Comparison of ENCODE assay signal across 13 mouse cellular contexts in the genomic region with DNA sequence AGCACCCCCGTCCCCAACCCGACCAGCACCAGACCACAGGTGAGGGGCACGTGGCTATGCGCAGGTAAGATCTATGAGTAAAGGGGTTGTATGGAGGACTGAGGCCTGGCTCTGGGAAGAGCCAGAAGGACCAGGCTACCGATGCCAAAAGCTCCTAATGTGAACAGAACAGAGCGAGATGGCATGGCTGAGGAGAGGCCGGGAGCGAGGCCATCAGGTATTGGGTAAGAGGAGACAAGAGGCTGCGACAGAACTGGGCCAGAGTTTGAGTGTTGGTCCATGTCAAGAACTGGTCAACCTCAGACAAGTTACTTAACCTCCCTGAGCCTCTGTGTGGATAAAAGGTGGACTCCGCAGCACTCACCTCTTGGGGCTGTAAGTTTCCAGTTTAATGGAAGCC. TPM values are rescaled to one million over a fixed set of nuclear protein-coding genes. Genes with fewer than 3 reads are reported as not detected.
A peak's percentile ranks its signal among the peaks of the same experiment; 100 is the strongest.
DNase-seq lines count a peak whose midpoint lies in the region; ATAC-seq lines count a peak whose summit lies in the region.
"Had no signal": no experiment of that assay in that cellular context is flagged by ENCODE, and none has a peak within 500 bp of the region (broad histone marks: within the 10 kb centered on the region; RNA-seq: fewer than 3 reads in every experiment).

No protein-coding gene starts in this region.

- no peak for DNase-seq in forebrain, embryonic 10.5 days (ENCODE audit: extremely low spot score, low spot score)
- DNase-seq in kidney, postnatal 14 days: no peak
- peak; percentile 90 for DNase-seq in adipocyte (ENCODE audit: low spot score)
- DNase-seq in liver, embryonic 11.5 days (ENCODE audit: low spot score): no peak
- no peak for DNase-seq in c-Kit-positive CD71-positive TER-119-positive erythroid progenitor cells, embryonic 14.5 days (ENCODE audit: low spot score)
- no peak for DNase-seq in retina, postnatal 1 day
- DNase-seq: B cell, adult 2 months; cerebellum, adult 11 months; left cerebral cortex, postnatal 4 days had no signal

- ATAC-seq in forebrain, embryonic 16.5 days: no peak
- no peak for ATAC-seq in kidney, embryonic 16.5 days (ENCODE audit: low FRiP score, low TSS enrichment)
- no peak for ATAC-seq in liver, embryonic 11.5 days (replicated peaks; ENCODE audit: low FRiP score)

- no peaks in the 10 kb centered on the region for H3K36me3 ChIP-seq in forebrain, embryonic 10.5 days (replicated peaks)
- no peaks in the 10 kb centered on the region for H3K36me3 ChIP-seq in forebrain, embryonic 16.5 days (ENCODE audit: control insufficient read depth, insufficient read depth)
- H3K36me3 ChIP-seq in kidney, embryonic 16.5 days (ENCODE audit: insufficient read depth, low read length): no peaks in the 10 kb centered on the region
- no peaks in the 10 kb centered on the region for H3K36me3 ChIP-seq in liver, embryonic 11.5 days (ENCODE audit: control insufficient read depth, insufficient read depth, low read length)

- H3K4me3 ChIP-seq in forebrain, embryonic 10.5 days: peak overlapping the region; percentile 21; the same call in 1 of the 2 replicates
- no peak overlapping the region for H3K4me3 ChIP-seq in forebrain, embryonic 16.5 days (replicated peaks; ENCODE audit: low read length)
- H3K4me3 ChIP-seq in kidney, embryonic 16.5 days (ENCODE audit: low read length): peak overlapping the region; percentile 34
- peak overlapping the region; percentile 22 for H3K4me3 ChIP-seq in liver, embryonic 11.5 days (ENCODE audit: low read depth, low read length)
- H3K4me3 ChIP-seq: myocyte had no signal

- no peak overlapping the region for H3K9ac ChIP-seq in forebrain, embryonic 16.5 days (replicated peaks; ENCODE audit: low read depth, low read length)
- H3K9ac ChIP-seq in kidney, embryonic 16.5 days (replicated peaks; ENCODE audit: low read length): peak overlapping the region; percentile 0
- no peak overlapping the region for H3K9ac ChIP-seq in liver, embryonic 11.5 days (ENCODE audit: low read depth, low read length)

- H3K4me2 ChIP-seq in forebrain, embryonic 16.5 days (ENCODE audit: low read length): no peak overlapping the region
- H3K4me2 ChIP-seq in kidney, embryonic 16.5 days (replicated peaks; ENCODE audit: low read depth, low read length): peak overlapping the region; percentile 33
- peak overlapping the region; percentile 37 for H3K4me2 ChIP-seq in liver, embryonic 11.5 days

- H3K27ac ChIP-seq in forebrain, embryonic 10.5 days: peak overlapping the region; percentile 69
- no peak overlapping the region for H3K27ac ChIP-seq in forebrain, embryonic 16.5 days (ENCODE audit: low read length)
- H3K27ac ChIP-seq in kidney, embryonic 16.5 days (ENCODE audit: low read length): peak overlapping the region; percentile 61
- H3K27ac ChIP-seq in liver, embryonic 11.5 days (ENCODE audit: low read depth, low read length): no peak overlapping the region

- H3K4me1 ChIP-seq in forebrain, embryonic 10.5 days: peaks cover 22% of the 10 kb centered on the region
- H3K4me1 ChIP-seq in forebrain, embryonic 16.5 days (replicated peaks; ENCODE audit: control insufficient read depth, insufficient read depth, low read length): no peaks in the 10 kb centered on the region
- H3K4me1 ChIP-seq in kidney, embryonic 16.5 days (ENCODE audit: insufficient read depth, low read length): no peaks in the 10 kb centered on the region; the same call in 1 of the 2 replicates
- H3K4me1 ChIP-seq in liver, embryonic 11.5 days (replicated peaks; ENCODE audit: control insufficient read depth, insufficient read depth, low read length): peaks cover 4% of the 10 kb centered on the region

- no peaks in the 10 kb centered on the region for H3K9me3 ChIP-seq in forebrain, embryonic 10.5 days
- H3K9me3 ChIP-seq in forebrain, embryonic 16.5 days (ENCODE audit: control insufficient read depth, low read length): no peaks in the 10 kb centered on the region
- no peaks in the 10 kb centered on the region for H3K9me3 ChIP-seq in kidney, embryonic 16.5 days (ENCODE audit: low read length)
- no peaks in the 10 kb centered on the region for H3K9me3 ChIP-seq in liver, embryonic 11.5 days (ENCODE audit: control insufficient read depth, low read length)

- no peaks in the 10 kb centered on the region for H3K27me3 ChIP-seq in forebrain, embryonic 10.5 days (ENCODE audit: poor library complexity, severe bottlenecking)
- H3K27me3 ChIP-seq in forebrain, embryonic 16.5 days (replicated peaks; ENCODE audit: control insufficient read depth, insufficient read depth, low read length): no peaks in the 10 kb centered on the region
- H3K27me3 ChIP-seq in kidney, embryonic 16.5 days (ENCODE audit: insufficient read depth, low read length): no peaks in the 10 kb centered on the region
- peaks cover 22% of the 10 kb centered on the region for H3K27me3 ChIP-seq in liver, embryonic 11.5 days (replicated peaks; ENCODE audit: control insufficient read depth, insufficient read depth, low read length)

- WGBS in forebrain, embryonic 10.5 days: 85% methylated on average over 10 of the region's 10 CpGs
- 85% methylated on average over 10 of the region's 10 CpGs for WGBS in forebrain, embryonic 16.5 days
- WGBS in kidney, embryonic 16.5 days: 82% methylated on average over 10 of the region's 10 CpGs
- WGBS in liver, embryonic 11.5 days: 65% methylated on average over 10 of the region's 10 CpGs

RNA-seq across cellular contexts. Expression of gene Nos3, which starts 0.4 kb away (rescaled TPM):
- polyA plus RNA-seq in forebrain, embryonic 10.5 days (2016; fragmentation: Nextera tagmentation; extraction: Ambion mirVana): 7.6 and 8.1 TPM in 2 replicates
- polyA plus RNA-seq in forebrain, embryonic 16.5 days (2015; fragmentation: Nextera tagmentation; extraction: Ambion mirVana): 7.5 and 9.9 TPM in 2 replicates
- 19.7 and 20.3 TPM in 2 replicates for polyA plus RNA-seq in kidney, embryonic 16.5 days (2015; fragmentation: Nextera tagmentation; extraction: Ambion mirVana)
- polyA plus RNA-seq in liver, embryonic 11.5 days (2014; fragmentation: Nextera tagmentation; extraction: Ambion mirVana): 6.4 and 7.2 TPM in 2 replicates

RNA-seq across cellular contexts. Expression of gene Kcnh2, which starts 13.6 kb away (rescaled TPM):
- 17.8 and 21.3 TPM in 2 replicates for polyA plus RNA-seq in forebrain, embryonic 10.5 days (2016; fragmentation: Nextera tagmentation; extraction: Ambion mirVana)
- polyA plus RNA-seq in forebrain, embryonic 16.5 days (2015; fragmentation: Nextera tagmentation; extraction: Ambion mirVana): 4.7 and 6.2 TPM in 2 replicates
- polyA plus RNA-seq in kidney, embryonic 16.5 days (2015; fragmentation: Nextera tagmentation; extraction: Ambion mirVana): 5.9 and 6.5 TPM in 2 replicates
- polyA plus RNA-seq in liver, embryonic 11.5 days (2014; fragmentation: Nextera tagmentation; extraction: Ambion mirVana): 2.5 and 3.8 TPM in 2 replicates

RNA-seq across cellular contexts. Expression of gene Atg9b, which starts 27.0 kb away (rescaled TPM):
- polyA plus RNA-seq in forebrain, embryonic 10.5 days (2016; fragmentation: Nextera tagmentation; extraction: Ambion mirVana): 0.99 and 1.3 TPM in 2 replicates
- 1.8 and 1.9 TPM in 2 replicates for polyA plus RNA-seq in forebrain, embryonic 16.5 days (2015; fragmentation: Nextera tagmentation; extraction: Ambion mirVana)
- polyA plus RNA-seq in kidney, embryonic 16.5 days (2015; fragmentation: Nextera tagmentation; extraction: Ambion mirVana): 1.0 and 1.7 TPM in 2 replicates
- 0.75 and 1.0 TPM in 2 replicates for polyA plus RNA-seq in liver, embryonic 11.5 days (2014; fragmentation: Nextera tagmentation; extraction: Ambion mirVana)

RNA-seq across cellular contexts. Expression of gene Abcb8, which starts 28.5 kb away (rescaled TPM):
- polyA plus RNA-seq in forebrain, embryonic 10.5 days (2016; fragmentation: Nextera tagmentation; extraction: Ambion mirVana): 57.1 and 61.8 TPM in 2 replicates
- 46.1 and 58.1 TPM in 2 replicates for polyA plus RNA-seq in forebrain, embryonic 16.5 days (2015; fragmentation: Nextera tagmentation; extraction: Ambion mirVana)
- 76.1 and 80.3 TPM in 2 replicates for polyA plus RNA-seq in kidney, embryonic 16.5 days (2015; fragmentation: Nextera tagmentation; extraction: Ambion mirVana)
- polyA plus RNA-seq in liver, embryonic 11.5 days (2014; fragmentation: Nextera tagmentation; extraction: Ambion mirVana): 54.6 and 55.2 TPM in 2 replicates

RNA-seq across cellular contexts. Expression of gene Asic3, which starts 48.2 kb away (rescaled TPM):
- polyA plus RNA-seq in forebrain, embryonic 10.5 days (2016; fragmentation: Nextera tagmentation; extraction: Ambion mirVana): 0.20 TPM in 1 of 2 replicates, not detected in the other
- polyA plus RNA-seq in forebrain, embryonic 16.5 days (2015; fragmentation: Nextera tagmentation; extraction: Ambion mirVana): 0.14 and 0.36 TPM in 2 replicates
- polyA plus RNA-seq in kidney, embryonic 16.5 days (2015; fragmentation: Nextera tagmentation; extraction: Ambion mirVana): 0.40 and 0.55 TPM in 2 replicates
- 0.19 TPM in 1 of 2 replicates, not detected in the other for polyA plus RNA-seq in liver, embryonic 11.5 days (2014; fragmentation: Nextera tagmentation; extraction: Ambion mirVana)
- polyA plus RNA-seq: intestine, embryonic 14.5 days had no signal

Comparison
In these comparisons a context has a peak if more than half of its experiments do, and no peak if none do; other contexts are left out.
1. H3K27ac ChIP-seq: peak in forebrain, embryonic 10.5 days (single experiment) and kidney, embryonic 16.5 days (single experiment); none in forebrain, embryonic 16.5 days (single experiment) and liver, embryonic 11.5 days (single experiment).